Mouse (Mus musculus) bone marrow, adult 2 months (tissue): ENCODE data around the gene Map10.

Source experiments
- CTCF ChIP-seq: fragments of 200-500 bp; IDR thresholded peaks from 2 replicates; pipeline ENCODE4 v1.5.1; 2011; ENCODE audit warnings: low read length, control low read depth; ENCODE audit not compliant: control insufficient read depth, insufficient read depth
- POLR2A ChIP-seq: fragments of 200-500 bp; IDR thresholded peaks from 2 replicates; pipeline ENCODE4 v1.6.1; 2011; ENCODE audit warnings: low read depth, mild to moderate bottlenecking, control low read depth, low read length, borderline replicate concordance; ENCODE audit not compliant: control insufficient read depth

- TF ChIP-seq POLR2A (no peak), CTCF (no peak)
Observed at GRCm38 (mm10) chr8:125711514-125711913, 41.9 kb downstream of the Map10 start.
